Mouse (Mus musculus) myocyte (in vitro differentiated cells): ENCODE results near the gene Rhebl1.

ENCODE experiments used
- CEBPB ChIP-seq: IDR thresholded peaks from 2 replicates; pipeline ENCODE4 v1.6.1; 2011; ENCODE audit warnings: mild to moderate bottlenecking, moderate library complexity; ENCODE audit not compliant: poor library complexity, insufficient read depth, severe bottlenecking
- E2F4 ChIP-seq: IDR thresholded peaks from one replicate; pipeline ENCODE4 v1.6.1; 2011; ENCODE audit warnings: mild to moderate bottlenecking, control low read depth, moderate library complexity; ENCODE audit not compliant: insufficient read depth
- MAX ChIP-seq: IDR thresholded peaks from one replicate; pipeline ENCODE4 v1.6.1; 2011; ENCODE audit warnings: low read depth, mild to moderate bottlenecking, control low read depth
- MYOD1 ChIP-seq, 3 experiments: IDR thresholded peaks; one replicate each; pipeline ENCODE4 v1.6.1; 2011; ENCODE audit warnings: control low read depth in 2 of 3, low read depth in 2 of 3, mild to moderate bottlenecking in 2 of 3, moderate library complexity in 1 of 3; ENCODE audit not compliant: insufficient read length in 2 of 3, control insufficient read depth in 1 of 3
- MYOG ChIP-seq, 3 experiments: IDR thresholded peaks; one replicate each; pipeline ENCODE4 v1.6.1; 2011; ENCODE audit warnings: control low read depth in 2 of 3, low read depth in 2 of 3, mild to moderate bottlenecking in 2 of 3; ENCODE audit not compliant: insufficient read length in 2 of 3, control insufficient read depth in 1 of 3, insufficient read depth in 1 of 3
- POLR2A ChIP-seq: IDR thresholded peaks from one replicate; pipeline ENCODE4 v1.6.1; 2011; ENCODE audit warnings: low read depth, mild to moderate bottlenecking, control low read depth, moderate library complexity; ENCODE audit not compliant: insufficient read length
- USF1 ChIP-seq: IDR thresholded peaks from one replicate; pipeline ENCODE4 v1.6.1; 2011; ENCODE audit warnings: low read depth, mild to moderate bottlenecking, control low read depth, moderate library complexity

- TF ChIP-seq E2F4 (no peak), MYOG (IDR thresholded peaks at IDR 0.05; ENCODE audit: control insufficient read depth in 1 of 3, insufficient read depth in 1 of 3, insufficient read length in 2 of 3, low read depth in 2 of 3) (no peak), POLR2A (peak; percentile 80), MAX (no peak), CEBPB (no peak), MYOD1 (IDR thresholded peaks at IDR 0.05; ENCODE audit: control insufficient read depth in 1 of 3, insufficient read length in 2 of 3, low read depth in 2 of 3) (no peak), USF1 (no peak)
Measured at GRCm38 (mm10) chr15:98930017-98930734, 35.8 kb upstream of the Rhebl1 start.
